Mouse (Mus musculus) adrenal gland, adult 18-20 months (tissue): ENCODE data around the gene Usp8. TPM values are rescaled to one million over a fixed set of nuclear protein-coding genes. Genes with fewer than 3 reads are reported as not detected.

Experiments
- DNase-seq, 2 experiments: peaks; one replicate each; pipeline ENCODE4 v3.0.0; 2021 to 2022; ENCODE audit warnings: low spot score in 2 of 2
- long read RNA-seq, 2 experiments: library from polyadenylated mRNA; stranded (forward); transcript quantifications; one replicate each; pipeline ENCODE4 v2.0.0; 2021
- total RNA-seq, 2 experiments: library from RNA; stranded (reverse); gene quantifications; 1 replicate in 1 of 2; 2 replicates in 1 of 2; pipeline ENCODE4 v1.2.3; 2021

The Usp8 gene
- 10 to 100 TPM; 67.4 to 77.4 TPM for total RNA-seq
- long read RNA-seq, experiment 1, full-length matches to known transcripts, result 54 of 78 reads
- long read RNA-seq, experiment 1, partial matches to known transcripts, result 10 of 78 reads
- long read RNA-seq, experiment 1, other reads (novel, unspliced or antisense), result 14 of 78 reads
- long read RNA-seq, experiment 2, full-length matches to known transcripts, result 81 of 118 reads
- long read RNA-seq, experiment 2, partial matches to known transcripts, result 25 of 118 reads
- long read RNA-seq, experiment 2, other reads (novel, unspliced or antisense), result 12 of 118 reads

DNA sequence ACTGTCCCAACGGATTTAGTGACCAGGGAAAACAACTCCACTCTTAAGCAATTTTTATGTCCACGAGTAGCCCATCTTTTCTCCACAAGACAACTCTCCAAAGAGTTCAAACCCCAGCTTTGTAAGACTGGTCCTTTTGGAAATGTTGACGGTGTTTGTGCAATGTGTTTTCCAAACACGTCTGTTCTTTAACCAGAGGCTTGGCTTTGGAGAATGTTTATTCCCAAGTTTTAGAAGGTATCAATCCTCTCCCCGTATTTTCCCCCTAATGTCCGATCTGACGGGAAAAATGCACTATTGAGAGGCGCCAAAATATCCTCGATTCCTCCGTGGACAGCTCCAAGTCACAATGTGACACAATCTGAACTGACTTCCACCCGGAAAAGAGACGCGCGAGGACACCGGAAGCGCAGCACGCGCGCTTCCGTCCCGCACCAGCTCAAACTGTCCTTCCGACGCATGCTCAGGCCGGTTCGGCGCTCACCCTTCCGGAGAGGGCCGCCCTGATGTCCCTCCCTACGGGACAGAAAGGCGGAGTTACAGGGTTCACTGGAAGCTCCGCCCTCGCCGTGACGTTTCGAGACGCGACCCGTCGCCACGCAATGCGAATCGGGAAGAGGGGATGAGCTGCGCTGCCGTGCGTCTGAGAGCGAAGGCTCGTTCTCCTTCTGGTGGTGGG, at the start of gene Usp8:
Usp8 (plus strand) TSS at position 570 of the 679 bp plus-strand sequence.
- peak; percentile 96 for DNase-seq

DNA sequence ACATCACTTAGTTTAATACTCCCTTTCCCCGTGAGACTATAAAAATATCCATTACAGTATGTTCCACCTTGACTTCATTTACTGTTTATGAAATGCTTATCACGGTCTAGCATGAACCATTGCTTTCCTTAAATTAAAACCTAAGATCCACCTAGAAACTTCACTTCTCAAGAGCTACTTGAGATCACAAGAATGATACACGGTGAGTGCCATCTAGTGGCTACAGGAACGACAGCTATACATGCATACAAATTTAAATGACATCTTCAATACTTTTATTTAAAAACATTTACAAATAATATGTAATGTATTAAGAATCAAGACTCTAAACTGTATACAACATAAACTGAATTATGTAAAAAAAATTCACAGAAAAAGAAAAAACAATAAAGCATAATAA, 43.6 kb upstream of the Usp8 start:
- DNase-seq, result no peak

DNA sequence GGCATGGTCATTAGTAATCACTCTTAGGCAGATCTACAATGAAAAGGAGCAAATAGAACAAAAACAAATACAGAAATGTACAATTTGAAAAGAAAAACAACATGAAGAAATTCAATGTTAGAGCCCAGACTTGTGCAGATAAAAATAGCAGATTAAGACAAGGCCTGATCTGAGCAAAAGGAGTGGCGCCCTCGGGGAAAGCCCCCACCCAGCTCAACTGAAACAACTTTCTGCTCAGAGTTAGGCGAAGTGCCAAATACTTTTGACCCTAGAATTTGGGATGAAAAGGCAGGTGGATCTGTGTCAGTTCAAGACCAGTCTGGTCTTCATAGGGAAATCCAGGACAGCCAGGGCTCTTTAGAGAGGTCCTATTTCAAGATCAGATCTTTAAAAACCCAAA, 41.1 kb upstream of the Usp8 start:
- no peak for DNase-seq

DNA sequence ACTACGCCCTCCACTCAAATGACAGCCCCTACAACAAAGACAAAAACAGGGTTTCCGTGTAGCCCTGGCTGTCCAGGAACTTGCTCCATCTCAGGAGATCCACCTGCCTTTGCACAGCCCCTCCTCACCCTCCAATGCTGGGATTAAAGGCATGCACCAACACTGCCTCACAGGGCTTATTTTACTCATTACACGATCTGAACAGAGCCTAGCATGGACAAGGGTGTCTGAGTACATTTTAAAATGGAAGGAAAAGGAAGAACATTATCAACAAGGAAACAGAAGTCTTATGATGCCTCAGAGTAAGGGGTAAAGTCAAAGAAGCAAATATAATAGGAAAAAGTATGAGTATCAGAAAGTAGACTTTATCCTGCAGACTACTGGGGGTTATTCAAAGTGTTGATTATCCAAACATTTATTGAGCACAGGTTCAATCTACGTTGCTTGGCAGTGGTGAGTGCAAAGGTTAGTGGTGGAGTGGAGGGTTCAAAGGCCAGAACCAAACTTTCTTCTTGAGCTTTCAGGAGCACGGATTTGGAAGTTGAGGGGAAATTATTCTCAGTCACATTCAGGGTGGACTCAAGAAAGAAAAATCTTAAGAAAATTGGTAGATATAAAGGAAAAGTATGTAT, 38.4 kb upstream of the Usp8 start:
- DNase-seq, result no peak

DNA sequence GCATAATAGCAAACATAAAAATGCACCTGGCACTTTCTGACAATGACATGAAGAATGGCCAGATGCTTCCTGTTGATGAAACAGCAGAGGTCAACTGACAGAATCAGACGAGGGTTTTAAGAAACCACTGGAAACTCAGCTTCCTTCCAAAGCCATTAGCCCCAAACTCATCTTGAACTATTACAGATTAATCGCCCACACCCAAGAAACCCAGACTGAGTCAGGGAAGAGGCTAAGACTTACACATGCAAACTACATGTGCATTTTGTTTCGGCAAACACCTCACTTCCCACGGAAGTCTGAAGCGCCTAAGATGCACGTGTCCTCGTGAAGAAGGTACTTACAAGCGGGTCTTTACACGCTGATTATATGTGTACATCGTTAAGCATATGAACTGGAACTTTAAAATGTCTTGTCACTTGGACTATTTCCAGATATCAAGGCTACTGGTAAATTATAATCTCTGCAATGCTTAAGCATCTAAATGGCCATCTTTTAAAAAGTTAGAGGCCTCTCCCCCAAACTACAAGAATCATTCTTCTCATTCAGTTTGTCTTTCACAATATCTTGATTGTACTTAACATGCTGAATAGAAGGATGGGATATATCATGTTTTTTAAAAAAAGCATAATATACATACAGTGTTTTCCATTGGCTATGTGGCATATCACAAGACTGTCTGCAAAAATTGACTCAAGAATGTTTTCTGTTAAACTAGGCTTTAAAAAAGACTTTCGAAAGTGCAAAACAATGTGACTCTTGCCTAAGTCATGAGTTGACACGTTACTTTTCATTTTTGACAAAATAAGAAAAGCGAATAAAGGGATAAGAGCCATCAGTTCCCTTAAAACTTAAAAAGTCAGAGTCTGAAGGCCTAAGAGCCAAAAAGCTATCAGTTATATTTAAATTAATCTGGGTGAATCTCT, 33.5 kb upstream of the Usp8 start:
- no peak for DNase-seq

GRCm38 (mm10) chr2:126674441-126675168, 32.5 kb upstream of the Usp8 start:
- peak; percentile 57 to 60 for DNase-seq

DNA sequence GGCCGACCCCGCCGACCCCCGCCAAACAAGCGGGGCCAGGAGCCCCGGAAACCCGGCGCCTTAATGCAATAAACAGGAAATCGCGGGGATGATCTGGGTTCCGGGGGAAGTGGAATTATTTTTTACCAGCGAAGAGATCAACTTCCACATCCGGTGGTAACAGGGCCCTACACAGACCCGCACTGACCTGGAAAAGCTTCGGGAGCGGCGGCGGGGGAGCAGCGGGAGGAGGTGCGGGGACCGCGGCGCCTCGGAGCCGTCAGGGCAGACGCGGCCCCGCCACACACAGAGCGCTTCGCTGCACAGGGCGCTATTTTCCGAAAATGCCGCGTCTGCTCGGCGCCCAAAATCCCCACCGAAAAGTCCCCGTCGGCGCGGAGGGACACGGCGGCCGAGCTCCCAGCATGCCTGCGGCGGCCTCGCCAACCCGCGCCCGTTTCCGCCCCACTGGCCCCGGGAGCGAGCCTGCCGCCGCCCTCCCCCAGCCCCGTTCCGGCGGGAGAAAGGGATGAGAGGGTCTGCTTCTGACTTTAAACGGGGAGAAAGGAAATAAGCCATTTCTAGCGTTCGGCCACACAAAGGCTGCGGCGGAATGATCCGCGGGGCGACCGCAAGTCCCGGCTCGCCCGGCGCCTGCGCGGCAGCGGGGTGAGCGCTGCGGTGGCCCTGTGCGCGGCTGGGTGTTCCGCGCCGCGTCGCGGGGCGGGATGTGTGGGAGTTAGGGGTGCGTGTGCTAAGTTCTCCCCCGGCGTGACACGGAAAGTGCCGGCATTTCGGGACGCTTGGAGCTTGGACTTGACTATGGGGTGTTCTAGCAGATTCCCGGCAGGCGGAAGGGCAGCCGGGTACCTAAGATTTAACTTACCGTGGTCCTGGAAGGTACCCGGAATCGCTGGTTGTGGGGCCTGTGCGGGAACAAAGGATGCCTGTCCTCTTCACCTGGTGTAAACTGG, 31.7 kb upstream of the Usp8 start:
- peak; percentile 86 to 87 for DNase-seq

- no peak for DNase-seq
These were observed 31.0 kb upstream of the Usp8 start, which contains the start of gene Gabpb1 for GRCm38 (mm10) chr2:126676122-126676515. Gene Gabpb1, minus strand, starts transcription at chr2:126676337.

DNA sequence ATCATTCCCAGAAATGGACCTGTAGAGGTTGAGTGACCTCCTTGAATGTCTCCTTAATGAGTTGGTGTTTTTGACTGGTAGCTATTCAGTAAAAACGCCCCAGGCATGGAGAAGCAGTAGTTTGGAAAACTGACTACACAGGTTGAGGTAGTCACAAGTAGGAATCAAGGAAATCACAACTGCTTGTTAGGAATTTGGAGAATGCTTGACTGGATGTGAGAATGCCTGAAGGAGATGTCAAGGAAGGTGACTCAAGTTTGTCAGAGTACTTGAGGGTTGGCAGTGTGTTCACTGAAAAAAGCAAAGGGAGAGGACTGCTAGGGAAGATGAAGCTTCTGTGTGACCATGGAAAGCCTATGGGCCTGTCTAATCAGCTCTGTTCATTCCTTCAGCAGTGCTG, 29.8 kb upstream of the Usp8 start:
- DNase-seq, result no peak

GRCm38 (mm10) chr2:126682333-126682732, 24.8 kb upstream of the Usp8 start:
- DNase-seq, result no peak

DNA sequence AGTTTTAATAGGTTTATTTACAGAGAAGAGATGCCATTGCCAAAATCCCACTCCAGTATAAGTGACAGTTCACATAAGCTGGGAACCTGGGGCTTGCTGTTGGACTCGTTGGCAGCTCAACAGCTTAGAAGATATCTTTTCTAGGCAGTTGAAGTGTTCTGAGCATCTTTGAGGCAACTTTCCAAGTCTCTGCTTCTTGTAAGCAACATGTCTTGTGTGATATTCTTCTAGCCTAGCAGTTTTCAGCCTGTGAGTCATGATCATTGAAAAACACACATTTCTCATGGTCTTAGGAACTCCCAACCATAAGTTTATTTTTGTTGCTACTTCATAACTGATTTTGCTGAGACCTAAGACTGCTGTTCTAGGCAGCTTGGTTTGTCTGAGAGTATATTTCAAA, 24.2 kb upstream of the Usp8 start:
- DNase-seq, result no peak

DNA sequence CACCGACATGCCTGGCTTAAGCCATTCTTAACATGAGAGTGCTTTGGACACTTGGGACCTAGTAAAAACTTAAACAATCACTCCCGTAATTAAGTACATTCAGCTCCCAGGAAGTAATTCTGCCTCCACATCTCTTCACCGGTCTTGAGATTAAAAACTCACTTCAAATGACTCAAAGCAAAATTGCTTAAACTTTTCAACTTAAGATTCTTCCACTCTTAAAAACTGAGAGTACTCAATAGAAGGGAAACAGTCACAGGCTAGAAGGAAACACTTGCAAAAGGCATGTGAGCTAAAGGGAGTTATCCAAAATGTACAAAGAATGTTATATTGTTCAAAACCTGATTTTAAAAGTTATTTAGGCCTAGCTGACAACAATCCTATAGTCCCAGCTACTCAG, 15.8 kb upstream of the Usp8 start:
- no peak for DNase-seq

DNA sequence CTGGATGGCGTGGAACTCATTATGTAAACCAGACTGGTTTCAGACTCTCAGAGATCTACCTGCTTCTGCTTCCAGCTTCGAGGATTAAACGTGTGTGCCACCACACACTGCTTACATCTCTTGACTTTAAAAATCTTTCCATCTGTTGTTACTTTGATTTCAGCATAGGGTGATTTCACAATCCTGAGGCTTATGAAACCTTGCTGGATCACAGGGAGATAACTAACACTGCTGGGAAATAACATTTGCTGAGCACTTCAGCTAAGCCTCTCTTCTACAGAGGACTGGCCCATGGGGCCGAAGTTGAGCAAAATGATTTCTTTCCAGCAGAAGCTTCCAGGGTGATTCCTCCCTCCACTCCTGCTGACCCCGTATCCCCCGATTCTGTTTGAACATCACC, 11.8 kb upstream of the Usp8 start:
- DNase-seq, result no peak

GRCm38 (mm10) chr2:126707438-126707779, 281 bp downstream of the Usp8 start:
- no peak for DNase-seq

- DNase-seq, result no peak
These were observed 1.2 kb downstream of the Usp8 start for GRCm38 (mm10) chr2:126708361-126708760.

DNA sequence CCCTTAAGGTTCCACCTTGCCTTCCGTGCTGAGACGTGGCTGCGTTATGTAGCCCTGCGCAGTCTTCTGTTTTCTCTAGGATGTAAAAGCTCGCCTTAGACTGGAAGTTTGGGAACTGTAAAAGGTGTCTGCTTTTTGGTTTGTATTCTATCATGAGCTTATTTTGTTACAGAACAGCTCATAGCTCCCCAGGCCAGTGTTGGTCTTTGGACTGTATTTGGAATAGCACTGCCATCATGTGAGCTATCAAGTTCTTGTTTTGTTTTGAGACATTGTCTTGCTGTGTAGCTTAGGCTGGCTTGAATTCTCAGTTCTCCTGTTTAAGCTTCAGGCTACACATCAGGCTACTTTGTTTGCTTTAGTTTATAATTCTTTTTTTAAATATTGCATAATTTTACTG, 5.4 kb downstream of the Usp8 start:
- DNase-seq, result no peak

GRCm38 (mm10) chr2:126712950-126713349, 5.8 kb downstream of the Usp8 start:
- no peak for DNase-seq

DNA sequence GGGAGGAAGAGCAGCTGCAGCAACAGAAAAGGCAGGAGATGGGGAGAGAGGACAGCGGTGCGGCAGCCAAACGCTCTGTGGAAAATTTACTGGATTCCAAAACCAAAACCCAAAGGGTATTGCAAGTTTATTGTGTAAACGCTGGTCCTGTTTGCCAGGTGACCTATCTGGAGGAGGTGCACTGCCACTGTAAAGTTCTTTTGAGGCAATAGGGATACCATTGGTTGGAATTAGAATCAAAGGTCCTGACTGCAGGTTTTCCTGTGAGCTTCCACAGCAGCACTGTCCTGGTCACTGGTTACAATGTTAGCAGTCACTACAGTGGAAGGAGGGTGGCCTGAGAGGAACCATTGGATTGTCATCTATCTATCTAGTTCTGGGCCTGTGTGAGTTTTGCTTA, 22.1 kb downstream of the Usp8 start:
- DNase-seq, result no peak

GRCm38 (mm10) chr2:126730502-126730901, 23.4 kb downstream of the Usp8 start:
- no peak for DNase-seq
